Mouse (Mus musculus) testis, adult 2 months (tissue): ENCODE results near the gene Vmn1r191.

Experiments
- CTCF ChIP-seq: fragments of 200-500 bp; IDR thresholded peaks from 2 replicates; pipeline ENCODE4 v1.5.1; 2012; ENCODE audit warnings: low read depth, mild to moderate bottlenecking, inconsistent platforms, low read length, moderate library complexity; ENCODE audit not compliant: control insufficient read depth, insufficient read depth, insufficient replicate concordance
- POLR2A ChIP-seq: fragments of 200-500 bp; IDR thresholded peaks from 2 replicates; pipeline ENCODE4 v1.6.1; 2012; ENCODE audit warnings: low read depth, mild to moderate bottlenecking, inconsistent platforms, low read length, moderate library complexity; ENCODE audit not compliant: control insufficient read depth

- TF ChIP-seq POLR2A (no peak), CTCF (no peak)
These were observed 6.6 kb upstream of the Vmn1r191 start for GRCm38 (mm10) chr13:22190385-22190784.
